Mouse (Mus musculus) embryonic fibroblast, embryonic 13.5 days (primary cell): ENCODE measurements around the gene Ubald2.

Experiments used
- CTCF ChIP-seq: IDR thresholded peaks from 2 replicates; pipeline ENCODE4 v1.5.1; 2011; ENCODE audit warnings: mild to moderate bottlenecking, control low read depth, low read length, moderate library complexity, borderline replicate concordance; ENCODE audit not compliant: insufficient read depth
- POLR2A ChIP-seq: IDR thresholded peaks from 2 replicates; pipeline ENCODE4 v1.6.1; 2011; ENCODE audit warnings: low read depth, mild to moderate bottlenecking, control low read depth, low read length, moderate library complexity

DNA sequence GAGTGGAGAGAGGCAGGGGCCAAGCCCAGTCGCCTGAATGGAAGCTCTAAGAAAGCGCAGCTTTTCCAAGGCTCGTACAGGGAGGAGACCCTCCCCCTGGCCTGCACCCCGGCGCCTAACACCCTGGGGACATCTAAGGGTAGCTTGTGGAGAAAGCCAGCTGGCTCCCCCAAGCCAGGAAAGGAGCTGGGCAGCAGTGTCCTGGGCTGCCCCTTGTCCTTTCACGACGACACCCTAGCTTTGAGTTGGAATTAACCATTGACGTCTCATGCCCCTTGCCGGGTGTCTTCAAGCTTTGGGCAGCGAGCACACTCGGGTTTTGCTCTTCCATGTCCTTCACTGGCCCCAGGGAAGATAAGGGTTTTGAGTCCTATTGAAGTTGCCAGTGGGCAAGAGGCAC is 3.6 kb downstream of the Ubald2 start:
- TF ChIP-seq CTCF: no peak
- no peak for TF ChIP-seq POLR2A
